8 mouse cellular contexts compared by ENCODE assay signal in the genomic region with DNA sequence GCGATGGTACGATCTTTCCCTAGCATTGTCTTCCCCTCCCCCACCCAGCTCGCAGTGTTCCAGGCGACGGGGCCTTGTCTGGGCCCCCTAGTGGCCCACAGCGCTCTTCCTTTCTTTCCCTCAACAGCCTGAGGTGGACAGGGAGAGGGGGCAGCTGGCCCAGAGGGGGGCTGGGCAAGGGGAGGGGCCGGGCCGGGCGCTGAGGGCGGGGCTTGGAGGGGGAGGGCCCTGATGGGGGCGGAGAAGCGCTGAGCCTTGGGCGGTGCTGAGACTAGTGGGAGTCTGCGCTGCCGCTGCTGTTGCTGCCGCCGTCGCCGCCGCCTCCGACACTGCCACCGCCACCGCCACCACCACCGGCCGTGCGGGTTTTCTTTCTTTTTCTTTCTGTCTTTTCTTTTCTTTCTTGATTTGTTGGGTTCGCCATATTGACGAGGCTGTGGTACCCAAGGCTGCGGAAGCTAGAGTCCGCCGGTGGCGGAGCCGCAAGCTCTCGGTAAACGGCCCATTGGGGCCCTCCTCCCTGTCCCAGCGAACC. TPM values are rescaled to one million over a fixed set of nuclear protein-coding genes. Genes with fewer than 3 reads are reported as not detected.
DNase-seq lines count a peak whose midpoint lies in the region; ATAC-seq and TF ChIP-seq lines count a peak whose summit lies in the region.

A gene (plus strand): TSS at position 258 of the 535 bp plus-strand sequence.

- peak within 1 kb of the TSS; percentile 65 for H3K4me3 ChIP-seq in intestine, embryonic 14.5 days (ENCODE audit: low read depth, low read length)
- H3K4me3 ChIP-seq in limb, embryonic 15.5 days: peak within 1 kb of the TSS; percentile 68
- H3K4me3 ChIP-seq in midbrain, embryonic 15.5 days: peak within 1 kb of the TSS; percentile 67
- H3K4me3 ChIP-seq in stomach, postnatal 0 days (ENCODE audit: low read depth, low read length): peak within 1 kb of the TSS; percentile 69

- H3K9me3 ChIP-seq in intestine, embryonic 14.5 days (ENCODE audit: control insufficient read depth, low read length): no peaks in the 10 kb centered on the region
- H3K9me3 ChIP-seq in limb, embryonic 15.5 days: no peaks in the 10 kb centered on the region
- no peaks in the 10 kb centered on the region for H3K9me3 ChIP-seq in midbrain, embryonic 15.5 days
- H3K9me3 ChIP-seq in stomach, postnatal 0 days (ENCODE audit: control insufficient read depth, low read length): no peaks in the 10 kb centered on the region

- DNase-seq in left cerebral cortex, adult 18-20 months (ENCODE audit: low spot score in 2 of 2): peak in 1 of 2 experiments; percentile 73
- DNase-seq in left cerebral cortex, adult 11 months (ENCODE audit: low spot score): no peak
- peak; percentile 82 for DNase-seq in embryo, embryonic 10 days (ENCODE audit: low spot score)
- DNase-seq in gastrocnemius, postnatal 4 days (ENCODE audit: low spot score in 2 of 2): peak; percentile 76 to 84
- no peak for DNase-seq in intestine, embryonic 14.5 days (ENCODE audit: low spot score)
- peak; percentile 95 for DNase-seq in stomach, postnatal 0 days (ENCODE audit: low spot score)

- H3K27ac ChIP-seq in intestine, embryonic 14.5 days (ENCODE audit: low read depth): peak within 1 kb of the TSS; percentile 89
- peak within 1 kb of the TSS; percentile 96 for H3K27ac ChIP-seq in limb, embryonic 15.5 days
- peak within 1 kb of the TSS; percentile 96 for H3K27ac ChIP-seq in midbrain, embryonic 15.5 days
- peak within 1 kb of the TSS; percentile 96 for H3K27ac ChIP-seq in stomach, postnatal 0 days (replicated peaks)

- ATAC-seq in intestine, embryonic 14.5 days (replicated peaks; ENCODE audit: low FRiP score, low TSS enrichment, low read depth): peak; percentile 95
- ATAC-seq in limb, embryonic 15.5 days (ENCODE audit: insufficient number of reproducible peaks, low FRiP score, low TSS enrichment, low read depth): peak; percentile 92
- peak; percentile 92 for ATAC-seq in midbrain, embryonic 15.5 days (replicated peaks)
- peak; percentile 93 for ATAC-seq in stomach, postnatal 0 days (ENCODE audit: low FRiP score, low TSS enrichment)

- 13% methylated on average over 14 of the region's 36 CpGs for WGBS in intestine, embryonic 14.5 days
- WGBS in limb, embryonic 15.5 days: 13% methylated on average over 29 of the region's 36 CpGs
- WGBS in midbrain, embryonic 15.5 days: 24% methylated on average over 28 of the region's 36 CpGs
- WGBS in stomach, postnatal 0 days: 11% methylated on average over 15 of the region's 36 CpGs

- peak; percentile 80 for TF ChIP-seq CTCF in stomach, postnatal 0 days (IDR thresholded peaks at IDR 0.05; ENCODE audit: low read depth)

- H3K36me3 ChIP-seq in intestine, embryonic 14.5 days (ENCODE audit: control insufficient read depth, insufficient read depth, low read length): no peaks in the 10 kb centered on the region
- H3K36me3 ChIP-seq in limb, embryonic 15.5 days: no peaks in the 10 kb centered on the region
- no peaks in the 10 kb centered on the region for H3K36me3 ChIP-seq in midbrain, embryonic 15.5 days (replicated peaks)
- H3K36me3 ChIP-seq in stomach, postnatal 0 days (ENCODE audit: control insufficient read depth, insufficient read depth, low read length): no peaks in the 10 kb centered on the region

- H3K27me3 ChIP-seq in intestine, embryonic 14.5 days (replicated peaks; ENCODE audit: control insufficient read depth, insufficient read depth, low read length): no peaks in the 10 kb centered on the region; the same call in 1 of the 2 replicates
- H3K27me3 ChIP-seq in limb, embryonic 15.5 days: peaks cover 17% of the 10 kb centered on the region; the same call in 1 of the 2 replicates
- no peaks in the 10 kb centered on the region for H3K27me3 ChIP-seq in midbrain, embryonic 15.5 days (replicated peaks)
- H3K27me3 ChIP-seq in stomach, postnatal 0 days (ENCODE audit: control insufficient read depth, insufficient read depth, low read length): no peaks in the 10 kb centered on the region

- TF ChIP-seq EP300 in stomach, postnatal 0 days (optimal IDR thresholded peaks at IDR 0.05): peak; percentile 19

- peak within 1 kb of the TSS; percentile 75 for H3K9ac ChIP-seq in intestine, embryonic 14.5 days (ENCODE audit: low read length)
- peak within 1 kb of the TSS; percentile 69 for H3K9ac ChIP-seq in limb, embryonic 15.5 days
- peak within 1 kb of the TSS; percentile 79 for H3K9ac ChIP-seq in midbrain, embryonic 15.5 days
- H3K9ac ChIP-seq in stomach, postnatal 0 days (ENCODE audit: low read length): peak within 1 kb of the TSS; percentile 82

- 0 out of 2 replicates have a peak, but pooled peaks cover 4% of the 10 kb centered on the region for H3K4me1 ChIP-seq in intestine, embryonic 14.5 days (replicated peaks; ENCODE audit: control insufficient read depth, insufficient read depth, low read length)
- H3K4me1 ChIP-seq in limb, embryonic 15.5 days: no peaks in the 10 kb centered on the region
- peaks cover 3% of the 10 kb centered on the region for H3K4me1 ChIP-seq in midbrain, embryonic 15.5 days
- no peaks in the 10 kb centered on the region for H3K4me1 ChIP-seq in stomach, postnatal 0 days (replicated peaks; ENCODE audit: control insufficient read depth, insufficient read depth)

- H3K4me2 ChIP-seq in intestine, embryonic 14.5 days (ENCODE audit: low read length): peak within 1 kb of the TSS; percentile 48
- H3K4me2 ChIP-seq in limb, embryonic 15.5 days: peak within 1 kb of the TSS; percentile 44
- peak within 1 kb of the TSS; percentile 47 for H3K4me2 ChIP-seq in midbrain, embryonic 15.5 days
- H3K4me2 ChIP-seq in stomach, postnatal 0 days (replicated peaks; ENCODE audit: low read depth): peak within 1 kb of the TSS; percentile 57

RNA-seq across cellular contexts. Expression of the gene that starts here (rescaled TPM):
- total RNA-seq in left cerebral cortex, adult 18-20 months (2021): 100 to 1,000 TPM; 233 to 252 TPM
- 100 to 1,000 TPM; 157 to 162 TPM for total RNA-seq in gastrocnemius, postnatal 4 days (2021)
- polyA plus RNA-seq in intestine, embryonic 14.5 days (2014; fragmentation: Nextera tagmentation; extraction: Ambion mirVana): 45.5 and 46.1 TPM in 2 replicates
- 21.1 and 28.0 TPM in 2 replicates for polyA plus RNA-seq in limb, embryonic 15.5 days (2015; fragmentation: Nextera tagmentation; extraction: Ambion mirVana)
- 39.3 and 41.6 TPM in 2 replicates for polyA plus RNA-seq in midbrain, embryonic 15.5 days (2015; fragmentation: Nextera tagmentation; extraction: Ambion mirVana)
- polyA plus RNA-seq in stomach, postnatal 0 days (2015; fragmentation: Nextera tagmentation; extraction: Ambion mirVana): 10.0 and 11.5 TPM in 2 replicates

Comparison
In these comparisons a context has a peak if more than half of its experiments do, and no peak if none do; other contexts are left out.
1. DNase-seq: peak in embryo, embryonic 10 days (single experiment), gastrocnemius, postnatal 4 days (2 of 2) and stomach, postnatal 0 days (single experiment); none in left cerebral cortex, adult 11 months (single experiment) and intestine, embryonic 14.5 days (single experiment).
2. Peak in every context shown above with its lines, with median percentiles within 50 percentile points of each other: ATAC-seq, H3K27ac ChIP-seq, H3K4me2 ChIP-seq, H3K4me3 ChIP-seq and H3K9ac ChIP-seq.